Comparison of ENCODE assay signal across 9 mouse cellular contexts in the genomic region with DNA sequence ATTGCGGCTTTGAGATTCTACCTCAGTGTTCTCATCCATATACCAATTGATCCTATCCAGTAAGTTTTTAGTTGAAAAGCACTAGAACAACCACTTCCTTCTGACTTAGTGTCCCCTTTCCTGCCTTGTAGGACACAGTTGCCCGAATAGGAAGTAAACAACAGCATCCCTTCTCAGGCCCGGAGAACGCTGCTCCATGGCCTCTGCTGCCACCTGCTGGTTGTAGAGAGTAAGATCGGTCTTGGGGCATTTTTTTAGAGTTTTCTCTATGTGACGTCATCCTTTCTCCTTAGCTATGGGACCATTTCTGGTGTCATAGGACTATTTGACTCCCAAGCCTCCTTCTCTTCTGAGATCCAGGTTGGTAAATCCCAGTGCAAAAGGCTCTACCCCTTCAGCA. TPM values are rescaled to one million over a fixed set of nuclear protein-coding genes. Genes with fewer than 3 reads are reported as not detected.
DNase-seq lines count a peak whose midpoint lies in the region; ATAC-seq and TF ChIP-seq lines count a peak whose summit lies in the region.
"Had no signal": no experiment of that assay in that cellular context is flagged by ENCODE, and none has a peak within 500 bp of the region (broad histone marks: within the 10 kb centered on the region; RNA-seq: fewer than 3 reads in every experiment).

No protein-coding gene starts in this region.

- H3K27ac ChIP-seq in neural tube, embryonic 15.5 days (replicated peaks), result no peak overlapping the region
- H3K27ac ChIP-seq in intestine, postnatal 0 days (ENCODE audit: low read depth, low read length), result no peak overlapping the region
- no peak overlapping the region for H3K27ac ChIP-seq in midbrain, postnatal 0 days (ENCODE audit: low read depth, low read length)

- DNase-seq in neural tube, embryonic 10.5 days (ENCODE audit: extremely low spot score, low spot score), result peak; percentile 78
- peak; percentile 71 to 88 for DNase-seq in cerebellum, adult 18-20 months
- peak; percentile 56 to 77 for DNase-seq in frontal cortex, postnatal 25 days (ENCODE audit: low spot score in 2 of 2)
- DNase-seq in left cerebral cortex, postnatal 36 days (ENCODE audit: low spot score in 2 of 2), result peak; percentile 73 to 79
- DNase-seq in midbrain, postnatal 0 days (ENCODE audit: low spot score), result peak; percentile 86
- peak; percentile 86 for DNase-seq in splenic B cell, adult 2 months (ENCODE audit: low read depth, low spot score)

- peaks cover 31% of the 10 kb centered on the region for H3K4me1 ChIP-seq in neural tube, embryonic 15.5 days
- H3K4me1 ChIP-seq in intestine, postnatal 0 days (replicated peaks; ENCODE audit: control insufficient read depth, insufficient read depth, low read length), result peaks cover 8% of the 10 kb centered on the region; the same call in 1 of the 2 replicates
- H3K4me1 ChIP-seq in midbrain, postnatal 0 days (ENCODE audit: insufficient read depth, low read length), result peaks cover 7% of the 10 kb centered on the region; the same call in 1 of the 2 replicates

- intact Hi-C loops in left cerebral cortex, postnatal 36 days (cut with DNase I), result loop anchor here (1.0 to 5.0 kb wide), 3 partner anchors 34 to 202 kb away; no protein-coding TSS in a partner anchor

- no peaks in the 10 kb centered on the region for H3K36me3 ChIP-seq in neural tube, embryonic 15.5 days
- H3K36me3 ChIP-seq in intestine, postnatal 0 days (ENCODE audit: control insufficient read depth, insufficient read depth), result no peaks in the 10 kb centered on the region
- no peaks in the 10 kb centered on the region for H3K36me3 ChIP-seq in midbrain, postnatal 0 days (ENCODE audit: insufficient read depth, low read length)
- H3K36me3 ChIP-seq in splenic B cell, adult 2 months (ENCODE audit: control insufficient read depth, insufficient read depth, low read length, poor library complexity, severe bottlenecking), result no peaks in the 10 kb centered on the region

- no peak overlapping the region for H3K9ac ChIP-seq in neural tube, embryonic 15.5 days (replicated peaks)
- H3K9ac ChIP-seq in intestine, postnatal 0 days (ENCODE audit: low read depth, low read length), result no peak overlapping the region
- no peak overlapping the region for H3K9ac ChIP-seq in midbrain, postnatal 0 days (replicated peaks; ENCODE audit: low read length, poor library complexity, severe bottlenecking)

- 11% methylated on average over 6 of the region's 6 CpGs for WGBS in neural tube, embryonic 15.5 days
- WGBS in intestine, postnatal 0 days, result 10% methylated on average over 6 of the region's 6 CpGs
- WGBS in midbrain, postnatal 0 days, result 8% methylated on average over 6 of the region's 6 CpGs

- TF ChIP-seq CTCF in intestine, postnatal 0 days (IDR thresholded peaks at IDR 0.05; ENCODE audit: low read depth), result peak; percentile 99
- TF ChIP-seq CTCF in midbrain, postnatal 0 days (IDR thresholded peaks at IDR 0.05), result peak; percentile 92

- H3K9me3 ChIP-seq in neural tube, embryonic 15.5 days (replicated peaks), result no peaks in the 10 kb centered on the region
- H3K9me3 ChIP-seq in intestine, postnatal 0 days (ENCODE audit: control insufficient read depth), result no peaks in the 10 kb centered on the region
- H3K9me3 ChIP-seq in midbrain, postnatal 0 days (ENCODE audit: low read length), result no peaks in the 10 kb centered on the region

- peaks cover 6% of the 10 kb centered on the region for H3K27me3 ChIP-seq in neural tube, embryonic 15.5 days (replicated peaks)
- H3K27me3 ChIP-seq in intestine, postnatal 0 days (replicated peaks; ENCODE audit: control insufficient read depth, insufficient read depth, low read length), result peaks cover 6% of the 10 kb centered on the region; the same call in 1 of the 2 replicates
- H3K27me3 ChIP-seq in midbrain, postnatal 0 days (ENCODE audit: insufficient read depth, low read length), result no peaks in the 10 kb centered on the region
- H3K27me3 ChIP-seq in splenic B cell, adult 2 months (ENCODE audit: control insufficient read depth, insufficient read depth, low read length, poor library complexity, severe bottlenecking), result no peaks in the 10 kb centered on the region

- ATAC-seq in neural tube, embryonic 15.5 days (ENCODE audit: low FRiP score), result no peak
- no peak for ATAC-seq in intestine, postnatal 0 days
- no peak for ATAC-seq in midbrain, postnatal 0 days (ENCODE audit: low FRiP score)

- no peak overlapping the region for H3K4me3 ChIP-seq in neural tube, embryonic 15.5 days (replicated peaks)
- H3K4me3 ChIP-seq in intestine, postnatal 0 days (ENCODE audit: low read depth, low read length), result no peak overlapping the region
- no peak overlapping the region for H3K4me3 ChIP-seq in midbrain, postnatal 0 days (ENCODE audit: low read depth, low read length)
- H3K4me3 ChIP-seq: erythroblast, embryonic 14.5 days had no signal

- H3K4me2 ChIP-seq in neural tube, embryonic 15.5 days, result no peak overlapping the region
- H3K4me2 ChIP-seq in intestine, postnatal 0 days (replicated peaks; ENCODE audit: low read depth), result no peak overlapping the region
- no peak overlapping the region for H3K4me2 ChIP-seq in midbrain, postnatal 0 days (ENCODE audit: low read depth, low read length, poor library complexity, severe bottlenecking)

RNA-seq across cellular contexts. Expression of gene Cdk18, which starts 16.3 kb away (rescaled TPM):
- polyA plus RNA-seq in neural tube, embryonic 15.5 days (2015; fragmentation: Nextera tagmentation; extraction: Ambion mirVana), result 0.68 and 1.6 TPM in 2 replicates
- 33.7 and 39.3 TPM in 2 replicates for polyA plus RNA-seq in intestine, postnatal 0 days (2015; fragmentation: Nextera tagmentation; extraction: Ambion mirVana)
- total RNA-seq in left cerebral cortex, postnatal 36 days (2021), result 10 to 100 TPM; 29.6 to 31.5 TPM
- total RNA-seq in midbrain, postnatal 0 days (2014; rRNA removed), result 3.5 and 7.2 TPM in 2 replicates
- 2.4 and 3.1 TPM in 2 replicates for polyA plus RNA-seq in midbrain, postnatal 0 days (2015; fragmentation: Nextera tagmentation; extraction: Ambion mirVana)
- polyA plus RNA-seq: erythroblast, embryonic 14.5 days had no signal

RNA-seq across cellular contexts. Expression of gene Lemd1, which starts 35.5 kb away (rescaled TPM):
- polyA plus RNA-seq in neural tube, embryonic 15.5 days (2015; fragmentation: Nextera tagmentation; extraction: Ambion mirVana), result 16.9 and 17.6 TPM in 2 replicates
- 0.08 TPM in 1 of 2 replicates, not detected in the other for polyA plus RNA-seq in intestine, postnatal 0 days (2015; fragmentation: Nextera tagmentation; extraction: Ambion mirVana)
- 1 to 10 TPM; 6.3 to 6.4 TPM for total RNA-seq in left cerebral cortex, postnatal 36 days (2021)
- 9.3 and 12.6 TPM in 2 replicates for total RNA-seq in midbrain, postnatal 0 days (2014; rRNA removed)
- polyA plus RNA-seq in midbrain, postnatal 0 days (2015; fragmentation: Nextera tagmentation; extraction: Ambion mirVana), result 11.3 and 12.6 TPM in 2 replicates
- polyA plus RNA-seq: erythroblast, embryonic 14.5 days had no signal

RNA-seq across cellular contexts. Expression of gene AC124108.1, which starts 35.5 kb away (rescaled TPM):
- polyA plus RNA-seq in neural tube, embryonic 15.5 days (2015; fragmentation: Nextera tagmentation; extraction: Ambion mirVana), result 1.4 and 1.6 TPM in 2 replicates
- not detected in 2 replicates for polyA plus RNA-seq in intestine, postnatal 0 days (2015; fragmentation: Nextera tagmentation; extraction: Ambion mirVana)
- 1 to 10 TPM; 5.4 to 6.2 TPM for total RNA-seq in left cerebral cortex, postnatal 36 days (2021)
- total RNA-seq in midbrain, postnatal 0 days (2014; rRNA removed), result 3.9 and 6.9 TPM in 2 replicates
- 0.50 and 0.54 TPM in 2 replicates for polyA plus RNA-seq in midbrain, postnatal 0 days (2015; fragmentation: Nextera tagmentation; extraction: Ambion mirVana)
- polyA plus RNA-seq: erythroblast, embryonic 14.5 days had no signal

Comparison
In these comparisons a context has a peak if more than half of its experiments do, and no peak if none do; other contexts are left out.
1. RNA of gene Lemd1, which starts 35.5 kb away (polyA plus RNA-seq): 16.9 to 17.6 TPM in neural tube, embryonic 15.5 days and 11.3 to 12.6 TPM in midbrain, postnatal 0 days; 0.08 TPM in intestine, postnatal 0 days; every median in the first group is over 10 times any median in the second.
2. Peak in every context shown above with its lines, with median percentiles within 50 percentile points of each other: DNase-seq.